Mouse (Mus musculus): ENCODE results near the gene Wdr37. TPM values are rescaled to one million over a fixed set of nuclear protein-coding genes. Genes with fewer than 3 reads are reported as not detected.

The Wdr37 gene
- polyA plus RNA-seq (2021; fragmentation: Nextera tagmentation) = 19.4 and 22.9 TPM in 2 replicates
- long read RNA-seq, experiment 1, full-length matches to known transcripts = 39 of 74 reads
- long read RNA-seq, experiment 1, partial matches to known transcripts = 13 of 74 reads
- long read RNA-seq, experiment 1, other reads (novel, unspliced or antisense) = 22 of 74 reads
- long read RNA-seq, experiment 2, full-length matches to known transcripts = 172 of 256 reads
- long read RNA-seq, experiment 2, partial matches to known transcripts = 51 of 256 reads
- long read RNA-seq, experiment 2, other reads (novel, unspliced or antisense) = 33 of 256 reads

DNA sequence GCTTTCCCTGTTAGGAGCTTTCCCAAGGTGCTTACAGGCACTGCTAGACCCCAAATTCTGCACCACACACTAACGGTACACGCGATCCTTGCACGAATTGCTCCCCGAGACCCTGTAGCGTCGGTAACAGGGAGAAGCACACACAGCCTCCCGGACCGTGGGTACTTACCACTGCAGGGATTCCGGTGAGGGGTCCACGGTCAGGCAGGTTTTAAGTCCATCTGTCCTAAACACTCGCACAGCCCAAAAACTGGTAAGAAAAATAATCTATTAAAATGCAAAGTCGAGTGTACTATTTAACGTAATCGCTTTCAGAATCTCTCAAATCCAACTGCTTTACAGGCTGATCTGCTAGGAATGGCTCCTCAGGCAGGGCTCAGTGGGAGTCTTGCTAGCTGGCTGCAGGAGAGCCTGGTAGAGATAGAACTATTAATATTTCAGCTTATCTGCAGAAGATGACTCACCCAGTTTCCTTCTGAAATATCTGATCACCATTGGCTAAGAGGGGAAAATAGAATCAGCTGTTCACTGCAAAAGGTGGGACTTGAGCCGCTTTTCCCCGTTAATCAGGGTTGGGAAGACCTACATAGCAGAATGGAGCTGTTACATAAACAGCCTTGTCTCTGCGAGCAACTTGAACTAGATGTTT is at the start of gene Wdr37:
Wdr37 (minus strand) TSS at position 596 of the 649 bp plus-strand sequence.

DNA sequence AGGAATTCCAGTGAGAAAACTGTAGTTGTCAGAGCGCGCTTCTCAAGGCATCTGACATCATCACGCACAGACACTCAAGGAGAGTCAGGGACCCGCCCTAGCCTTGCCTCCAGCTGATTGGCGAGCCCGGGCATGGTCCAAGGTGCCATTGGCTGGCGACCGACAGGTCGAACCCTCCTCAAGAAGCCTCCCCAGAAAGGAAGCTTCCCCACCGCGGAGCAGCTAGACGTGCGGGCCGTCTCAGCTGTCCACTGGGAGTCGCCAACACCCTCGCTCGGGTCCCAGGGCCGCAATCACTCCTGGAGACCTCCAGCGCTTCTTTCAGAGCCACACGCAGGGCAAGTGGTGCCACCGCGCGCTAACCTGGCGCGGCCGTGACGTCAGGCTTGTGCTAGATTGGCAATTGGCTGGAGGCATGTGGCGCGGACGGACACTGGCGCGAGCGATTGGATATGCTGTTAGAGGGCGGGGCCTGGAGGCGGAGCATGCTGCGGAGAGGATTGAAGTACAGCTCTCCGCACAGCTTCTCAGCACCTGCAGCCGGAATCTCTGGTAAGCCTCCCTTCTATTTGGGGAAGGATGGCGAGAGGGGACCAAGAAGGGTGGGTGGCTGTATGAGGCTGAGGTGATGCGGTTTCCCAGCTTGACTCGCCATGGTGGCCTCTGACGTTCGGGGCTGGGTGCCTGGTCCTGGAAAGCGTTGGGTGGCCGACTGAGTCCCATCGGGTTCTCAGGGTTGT is 13.9 kb upstream of the Wdr37 start, which contains the start of gene Idi1:
Idi1 (plus strand) TSS at position 57 of the 740 bp plus-strand sequence.

Small RNA genes lying within 50 kb of the gene (microRNA-seq; reads per million reads assigned to microRNA genes)
- not detected for gene Gm22750

Other genes starting within 250 kb of the Wdr37 start
- 21.5 and 27.0 TPM in 2 replicates for gene Idi1, start 13.6 kb upstream of the Wdr37 start, polyA plus RNA-seq (2021; fragmentation: Nextera tagmentation)
- not detected in 2 replicates for gene Gm9745, start 76.3 kb upstream of the Wdr37 start, polyA plus RNA-seq (2021; fragmentation: Nextera tagmentation)
- not detected in 2 replicates for gene Idi2, start 81.0 kb upstream of the Wdr37 start, polyA plus RNA-seq (2021; fragmentation: Nextera tagmentation)
- 49.1 and 49.6 TPM in 2 replicates for gene Gtpbp4, start 124.2 kb upstream of the Wdr37 start, polyA plus RNA-seq (2021; fragmentation: Nextera tagmentation)
- gene Larp4b, start 222.0 kb upstream of the Wdr37 start, polyA plus RNA-seq (2021; fragmentation: Nextera tagmentation) = 8.6 and 9.7 TPM in 2 replicates